Mouse (Mus musculus): ENCODE data around the gene Mamld1.
A peak's percentile ranks its signal among the peaks of the same experiment; 100 is the strongest.

The Mamld1 gene

DNA sequence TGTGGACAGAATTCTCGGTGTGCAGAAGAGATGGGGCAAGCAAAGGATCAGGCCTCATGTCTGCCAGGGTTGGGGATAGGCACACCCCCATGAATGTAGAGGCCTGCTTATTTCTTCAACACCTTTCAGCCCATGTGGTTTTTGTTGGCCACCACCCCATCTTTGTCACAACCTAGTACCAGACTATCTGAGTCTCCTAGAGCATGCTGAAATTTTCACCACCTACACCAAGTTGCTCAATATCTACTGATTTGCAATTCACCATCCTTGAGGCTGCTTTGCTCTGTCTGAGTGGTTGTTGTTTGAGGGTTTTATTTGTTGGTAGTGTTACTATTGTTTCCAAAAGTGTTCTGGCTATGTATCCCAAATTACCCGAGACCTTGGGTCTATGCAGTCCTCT is 91.3 kb downstream of the Mamld1 start:
- no peak for DNase-seq

DNA sequence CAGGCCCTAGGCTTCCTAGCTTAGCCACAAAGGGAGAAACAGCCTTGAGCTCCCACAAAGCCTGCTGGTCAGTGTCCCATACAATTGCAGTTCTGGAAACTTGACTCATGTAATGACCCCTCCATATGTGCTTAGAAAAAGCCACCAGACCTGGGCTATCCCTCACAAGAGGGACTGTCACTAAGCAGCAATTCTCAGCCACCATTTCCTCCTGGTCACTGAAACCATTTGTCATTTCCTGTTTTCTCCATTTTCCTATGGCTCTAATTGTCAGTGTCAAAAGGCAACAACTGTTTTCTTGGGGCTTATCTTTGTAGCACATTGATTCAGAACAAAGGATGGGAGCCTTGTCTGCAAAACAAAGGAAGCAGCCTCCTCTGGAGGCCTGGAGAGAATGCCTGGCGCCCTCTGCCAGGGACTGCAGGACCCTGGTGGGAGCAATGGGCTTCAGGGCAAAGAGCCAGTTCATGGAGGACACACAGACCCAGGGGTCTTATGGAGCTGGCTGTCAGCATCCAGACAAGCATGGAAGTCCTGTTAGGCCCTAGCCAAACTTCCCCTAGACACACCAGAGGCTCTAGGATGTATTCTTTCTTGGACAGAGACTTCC is 99.5 kb downstream of the Mamld1 start:
- no peak for DNase-seq

DNA sequence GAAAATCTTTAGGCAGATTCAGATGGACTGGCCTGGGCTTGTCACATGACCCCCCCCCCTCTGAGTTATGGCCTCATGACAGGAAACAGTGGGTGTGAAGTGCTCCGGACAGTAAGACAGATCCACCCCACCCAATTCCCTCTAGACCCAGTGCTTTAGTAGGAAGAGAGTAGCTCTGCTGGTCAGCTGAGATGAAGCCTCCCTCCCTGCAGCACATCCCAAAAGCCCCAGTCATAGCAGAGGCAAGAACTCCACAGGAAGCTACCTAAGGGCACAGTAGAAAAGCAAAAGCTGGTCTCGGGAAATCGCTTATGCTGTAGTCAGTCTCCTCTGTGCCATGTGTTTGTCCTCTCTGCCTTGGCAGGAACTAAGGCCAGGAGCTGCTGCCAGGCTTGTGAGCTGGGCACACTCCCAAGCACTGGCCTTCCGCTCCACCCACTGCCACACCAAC is 100.5 kb downstream of the Mamld1 start:
- DNase-seq, result peak; percentile 87 to 88

DNA sequence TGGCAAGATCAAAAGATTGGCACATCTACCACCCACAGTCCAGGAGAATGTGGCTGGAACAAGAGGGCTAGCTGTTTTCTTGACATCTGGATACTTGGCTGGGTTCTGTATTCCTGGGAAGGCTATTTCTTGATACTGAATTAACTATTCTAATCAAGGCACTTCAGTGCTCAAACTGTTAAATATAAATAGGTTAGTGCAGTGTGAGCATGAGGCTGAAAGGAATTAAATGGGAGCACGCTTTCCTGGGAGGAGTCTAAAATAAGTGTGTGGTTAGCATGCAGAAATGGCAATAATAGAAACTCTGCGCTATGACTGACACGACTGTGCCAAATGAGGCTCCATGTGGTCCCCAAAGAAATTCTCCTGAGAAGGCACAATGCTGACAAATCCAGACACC is 131.5 kb downstream of the Mamld1 start:
- no peak for DNase-seq

DNA sequence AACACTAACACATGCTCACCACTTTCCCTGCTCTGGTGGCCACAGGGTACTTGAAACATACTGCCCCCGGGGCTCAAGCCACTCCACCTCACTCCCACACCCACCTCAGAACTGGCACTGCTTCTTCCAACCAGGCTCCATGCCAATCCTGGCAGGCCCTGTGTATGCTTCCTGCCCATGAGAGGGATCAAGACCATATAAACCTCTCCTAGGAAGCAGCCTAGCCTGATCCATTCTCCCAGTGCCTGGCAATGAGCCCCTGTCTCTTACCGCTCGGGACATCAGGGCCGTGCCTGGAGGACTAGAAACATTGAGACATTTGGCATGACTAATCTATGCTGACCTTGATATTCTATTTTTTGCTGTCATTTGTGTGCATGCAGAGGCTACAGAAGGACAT is 133.6 kb downstream of the Mamld1 start:
- peak; percentile 23 to 40 for DNase-seq

DNA sequence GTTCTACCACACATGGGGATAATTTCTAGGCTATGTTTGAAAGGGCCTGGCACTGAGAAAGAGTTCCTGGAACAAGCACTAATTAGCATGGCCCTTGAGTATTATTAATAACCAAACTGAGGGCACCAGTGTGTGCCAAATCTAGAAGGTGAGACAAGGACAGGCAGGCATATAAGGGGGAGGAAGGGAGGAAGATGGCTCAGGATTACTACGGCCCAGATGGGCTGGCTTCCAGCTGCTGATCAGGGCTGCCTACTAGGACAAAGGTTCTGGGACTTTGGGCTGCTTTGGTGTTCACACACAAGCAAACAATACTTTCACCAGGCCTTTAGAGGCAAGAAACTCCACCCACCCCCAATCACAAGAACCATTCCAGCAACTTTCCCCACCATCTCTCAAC is 136.3 kb downstream of the Mamld1 start:
- no peak for DNase-seq

DNA sequence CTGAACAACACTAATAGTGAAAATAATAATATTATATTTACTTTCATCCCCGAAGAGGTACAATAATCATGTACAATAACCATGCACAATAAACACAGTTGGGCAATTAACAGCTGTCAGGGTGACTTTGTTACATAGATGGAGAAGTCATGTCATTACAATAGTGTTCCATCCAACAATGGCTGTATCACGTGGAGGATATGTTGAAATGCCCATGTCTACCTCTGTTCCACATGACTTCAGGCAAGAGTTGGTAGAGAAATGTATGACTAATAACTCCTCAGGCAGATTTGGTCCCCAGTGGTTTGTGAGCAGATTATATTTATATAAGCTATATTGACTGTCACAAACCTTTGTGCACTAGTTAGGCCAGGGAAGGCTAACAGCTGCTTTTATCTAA is 154.7 kb downstream of the Mamld1 start:
- no peak for DNase-seq

All from cerebellum, adult 18-20 months (tissue).